Mouse (Mus musculus) inflammation-experienced regulatory T-cells, adult 6 months (primary cell): ENCODE data around the gene Apc2. TPM values are rescaled to one million over a fixed set of nuclear protein-coding genes. Genes with fewer than 3 reads are reported as not detected.

Experiments
- ATAC-seq: one replicate; pipeline ENCODE4 v1.8.0; 2017
- polyA plus RNA-seq, 3 experiments: library from polyadenylated mRNA; unstranded; fragments of 100-300 nt; shearing (Covaris generic); gene quantifications; one replicate each; pipeline ENCODE4 v1.2.1; 2017

The Apc2 gene
- polyA plus RNA-seq, 3 experiments from 2014 or later = 0.04 to 0.35 (median 0.05) TPM

- ATAC-seq = no peak
Measured at GRCm38 (mm10) chr10:80294788-80295303, 931 bp upstream of the Apc2 start.

- no peak for ATAC-seq
Measured at GRCm38 (mm10) chr10:80296824-80297223, 1.0 kb downstream of the Apc2 start.

GRCm38 (mm10) chr10:80297526-80298133, 1.9 kb downstream of the Apc2 start:
- no peak for ATAC-seq

GRCm38 (mm10) chr10:80298571-80299281, 2.9 kb downstream of the Apc2 start:
- no peak for ATAC-seq

GRCm38 (mm10) chr10:80299301-80299700, 3.5 kb downstream of the Apc2 start:
- no peak for ATAC-seq

- ATAC-seq = no peak
Measured at GRCm38 (mm10) chr10:80299824-80300223, 4.0 kb downstream of the Apc2 start.

GRCm38 (mm10) chr10:80300672-80301181, 5.0 kb downstream of the Apc2 start:
- no peak for ATAC-seq

- no peak for ATAC-seq
Measured at GRCm38 (mm10) chr10:80301256-80302081, 5.7 kb downstream of the Apc2 start.

GRCm38 (mm10) chr10:80302082-80302355, 6.2 kb downstream of the Apc2 start:
- ATAC-seq = no peak

- no peak for ATAC-seq
Measured at GRCm38 (mm10) chr10:80302471-80302881, 6.7 kb downstream of the Apc2 start.

- ATAC-seq = no peak
Measured at GRCm38 (mm10) chr10:80304458-80304857, 8.7 kb downstream of the Apc2 start.

GRCm38 (mm10) chr10:80304862-80305261, 9.1 kb downstream of the Apc2 start:
- peak; percentile 50 for ATAC-seq

GRCm38 (mm10) chr10:80311560-80311959, 15.8 kb downstream of the Apc2 start:
- ATAC-seq = no peak

- ATAC-seq = no peak
Measured at GRCm38 (mm10) chr10:80312586-80313504, 17.1 kb downstream of the Apc2 start.

- no peak for ATAC-seq
Measured at GRCm38 (mm10) chr10:80313627-80314201, 17.9 kb downstream of the Apc2 start.

GRCm38 (mm10) chr10:80314494-80315001, 18.8 kb downstream of the Apc2 start:
- ATAC-seq = no peak

- no peak for ATAC-seq
Measured at GRCm38 (mm10) chr10:80315315-80315714, 19.5 kb downstream of the Apc2 start.

- no peak for ATAC-seq
Measured at GRCm38 (mm10) chr10:80316359-80316781, 20.6 kb downstream of the Apc2 start.

- no peak for ATAC-seq
Measured at GRCm38 (mm10) chr10:80317011-80317410, 21.2 kb downstream of the Apc2 start.

GRCm38 (mm10) chr10:80320340-80320760, 24.6 kb downstream of the Apc2 start, which contains the start of gene 2310011J03Rik:
2310011J03Rik (minus strand) TSS chr10:80320537.
- ATAC-seq = peak; percentile 85

- ATAC-seq = peak; percentile 42
Measured at GRCm38 (mm10) chr10:80321014-80321669, 25.4 kb downstream of the Apc2 start.
